Mouse (Mus musculus) lung, postnatal 4 days (tissue): ENCODE data around the gene Prr13.

ENCODE experiments used
- DNase-seq, 2 experiments: peaks; one replicate each; pipeline ENCODE4 v3.0.0; 2021

Gene Prr13

GRCm38 (mm10) chr15:102461430-102462075, 2.7 kb downstream of the Prr13 start:
- DNase-seq: no peak

GRCm38 (mm10) chr15:102463666-102464065, 4.8 kb downstream of the Prr13 start:
- DNase-seq: no peak

- no peak for DNase-seq
Measured at GRCm38 (mm10) chr15:102468675-102469370, 10.0 kb downstream of the Prr13 start.

GRCm38 (mm10) chr15:102470183-102470604, 11.4 kb downstream of the Prr13 start, which contains the start of gene Pcbp2:
Gene Pcbp2 (plus strand): TSS chr15:102470539.
- peak; percentile 96 to 99 for DNase-seq

GRCm38 (mm10) chr15:102470605-102471294, 11.9 kb downstream of the Prr13 start:
- DNase-seq: peak; percentile 87 to 91

GRCm38 (mm10) chr15:102471295-102471645, 12.4 kb downstream of the Prr13 start:
- no peak for DNase-seq

GRCm38 (mm10) chr15:102471727-102472126, 12.9 kb downstream of the Prr13 start:
- DNase-seq: no peak

GRCm38 (mm10) chr15:102473246-102473645, 14.4 kb downstream of the Prr13 start:
- DNase-seq: no peak

GRCm38 (mm10) chr15:102474520-102474919, 15.7 kb downstream of the Prr13 start:
- no peak for DNase-seq

GRCm38 (mm10) chr15:102483136-102483535, 24.3 kb downstream of the Prr13 start:
- DNase-seq: no peak

GRCm38 (mm10) chr15:102485853-102486252, 27.0 kb downstream of the Prr13 start:
- DNase-seq: no peak

- no peak for DNase-seq
Measured at GRCm38 (mm10) chr15:102487664-102488063, 28.8 kb downstream of the Prr13 start.

GRCm38 (mm10) chr15:102498322-102498721, 39.5 kb downstream of the Prr13 start:
- DNase-seq: no peak

GRCm38 (mm10) chr15:102499370-102499769, 40.5 kb downstream of the Prr13 start:
- no peak for DNase-seq

GRCm38 (mm10) chr15:102499851-102500250, 41.0 kb downstream of the Prr13 start:
- no peak for DNase-seq

- no peak for DNase-seq
Measured at GRCm38 (mm10) chr15:102500479-102500878, 41.7 kb downstream of the Prr13 start.

- DNase-seq: no peak
Measured at GRCm38 (mm10) chr15:102501084-102501814, 42.4 kb downstream of the Prr13 start.

GRCm38 (mm10) chr15:102502254-102502840, 43.5 kb downstream of the Prr13 start:
- DNase-seq: no peak

- DNase-seq: no peak
Measured at GRCm38 (mm10) chr15:102503447-102503846, 44.6 kb downstream of the Prr13 start, which contains the start of gene Gm10337. Gene Gm10337 (plus strand): TSS chr15:102503722.

GRCm38 (mm10) chr15:102503924-102504782, 45.3 kb downstream of the Prr13 start:
- DNase-seq: no peak

GRCm38 (mm10) chr15:102505073-102505769, 46.4 kb downstream of the Prr13 start:
- DNase-seq: no peak
